Mouse (Mus musculus) spleen, adult 12 weeks (tissue): Measurements from ENCODE around the gene Hist1h2bc.
"Not testable (repeated sequence)": the region's sequence is repeated elsewhere in the genome, so short reads cannot be mapped to it uniquely, and the experiment has no call there.

Source experiments
- DNase-seq: peaks from one replicate; pipeline ENCODE4 v3.0.0; 2022; ENCODE audit warnings: low spot score

Hist1h2bc gene

GRCm38 (mm10) chr13:23699767-23700166 lies 15.8 kb downstream of the Hist1h2bc start:
- no peak for DNase-seq

- DNase-seq, result peak; percentile 50
These were observed 17.0 kb downstream of the Hist1h2bc start for GRCm38 (mm10) chr13:23700786-23701520.

GRCm38 (mm10) chr13:23702220-23702619 lies 18.2 kb downstream of the Hist1h2bc start:
- DNase-seq, result no peak

- not testable (repeated sequence) for DNase-seq
These were observed 18.8 kb downstream of the Hist1h2bc start for GRCm38 (mm10) chr13:23702801-23703200.

GRCm38 (mm10) chr13:23705751-23706356 lies 21.9 kb downstream of the Hist1h2bc start:
- DNase-seq, result no peak

GRCm38 (mm10) chr13:23706771-23707170 lies 22.8 kb downstream of the Hist1h2bc start:
- no peak for DNase-seq

- DNase-seq, result no peak
These were observed 24.0 kb downstream of the Hist1h2bc start for GRCm38 (mm10) chr13:23708041-23708440.

GRCm38 (mm10) chr13:23708654-23709053 lies 24.7 kb downstream of the Hist1h2bc start:
- no peak for DNase-seq

GRCm38 (mm10) chr13:23709714-23710373 lies 25.8 kb downstream of the Hist1h2bc start:
- no peak for DNase-seq

GRCm38 (mm10) chr13:23710374-23711089 lies 26.5 kb downstream of the Hist1h2bc start, which contains the start of gene Hfe:
TSS of gene Hfe (minus strand) at chr13:23710854.
- DNase-seq, result peak; percentile 35

- DNase-seq, result no peak
These were observed 32.5 kb downstream of the Hist1h2bc start for GRCm38 (mm10) chr13:23716261-23717042.

GRCm38 (mm10) chr13:23717176-23717575 lies 33.2 kb downstream of the Hist1h2bc start:
- no peak for DNase-seq

- DNase-seq, result not testable (repeated sequence)
These were observed 33.7 kb downstream of the Hist1h2bc start for GRCm38 (mm10) chr13:23717593-23718245.

- DNase-seq, result no peak
These were observed 40.2 kb downstream of the Hist1h2bc start for GRCm38 (mm10) chr13:23724239-23724638.

- no peak for DNase-seq
These were observed 41.2 kb downstream of the Hist1h2bc start for GRCm38 (mm10) chr13:23725213-23725612.

- no peak for DNase-seq
These were observed 44.6 kb downstream of the Hist1h2bc start for GRCm38 (mm10) chr13:23728472-23729191.

- DNase-seq, result no peak
These were observed 45.2 kb downstream of the Hist1h2bc start for GRCm38 (mm10) chr13:23729192-23729525.

- DNase-seq, result no peak
These were observed 45.7 kb downstream of the Hist1h2bc start for GRCm38 (mm10) chr13:23729706-23730105.

GRCm38 (mm10) chr13:23730479-23730878 lies 46.5 kb downstream of the Hist1h2bc start:
- no peak for DNase-seq

GRCm38 (mm10) chr13:23732156-23732804 lies 48.3 kb downstream of the Hist1h2bc start:
- no peak for DNase-seq
